Mouse (Mus musculus) cortical plate, adult 2 months (tissue): ENCODE results near the gene Ubr3. TPM values are rescaled to one million over a fixed set of nuclear protein-coding genes. Genes with fewer than 3 reads are reported as not detected.
"Not testable (repeated sequence)": the region's sequence is repeated elsewhere in the genome, so short reads cannot be mapped to it uniquely, and the experiment has no call there.

Experiments
- H3K27ac ChIP-seq: fragments of 200-500 bp; 2 replicates; pipeline ENCODE4 v1.5.1; 2012; ENCODE audit warnings: low read length, control low read depth, inconsistent platforms; ENCODE audit not compliant: insufficient read depth
- H3K4me1 ChIP-seq: fragments of 200-500 bp; 2 replicates; pipeline ENCODE4 v1.6.1; 2011; ENCODE audit warnings: low read length; ENCODE audit not compliant: control insufficient read depth, insufficient read depth
- H3K4me3 ChIP-seq: fragments of 200-500 bp; 2 replicates; pipeline ENCODE4 v1.5.1; 2011; ENCODE audit warnings: mild to moderate bottlenecking, low read length, control low read depth; ENCODE audit not compliant: insufficient read depth
- CTCF ChIP-seq: fragments of 200-500 bp; IDR thresholded peaks from 2 replicates; pipeline ENCODE4 v1.5.1; 2011; ENCODE audit warnings: mild to moderate bottlenecking, control low read depth, low read length; ENCODE audit not compliant: insufficient read depth; ENCODE audit errors: extremely low read depth
- POLR2A ChIP-seq: fragments of 200-500 bp; IDR thresholded peaks from 2 replicates; pipeline ENCODE4 v1.6.1; 2011; ENCODE audit warnings: mild to moderate bottlenecking, low read length, control low read depth; ENCODE audit not compliant: insufficient read depth; ENCODE audit errors: extremely low read depth
- polyA plus RNA-seq: library from polyadenylated mRNA; depleted of rRNA; stranded (reverse); fragments of >200 nt; gene quantifications from 2 replicates; pipeline ENCODE4 v1.2.3, GENCODE M21; 2012

Ubr3 gene
- polyA plus RNA-seq, 1 experiment = 75.8 TPM

- H3K4me3 ChIP-seq = no peak overlapping the region
- peak overlapping the region; percentile 96; the same call in 1 of the 2 replicates for H3K27ac ChIP-seq
- H3K4me1 ChIP-seq = peaks cover 3% of the 10 kb centered on the region
- no peak for TF ChIP-seq POLR2A
- no peak for TF ChIP-seq CTCF
Observed at GRCm38 (mm10) chr2:69941391-69942030, 44.5 kb downstream of the Ubr3 start.

- TF ChIP-seq CTCF (no peak), POLR2A (no peak)
- Histone ChIP-seq H3K4me1 (peaks cover 1% of the 10 kb centered on the region; the same call in 1 of the 2 replicates), H3K4me3 (no peak overlapping the region), H3K27ac (no peak overlapping the region)
Observed at GRCm38 (mm10) chr2:69952849-69953248, 55.8 kb downstream of the Ubr3 start.

- Histone ChIP-seq H3K4me1 (peaks cover 1% of the 10 kb centered on the region; the same call in 1 of the 2 replicates), H3K4me3 (no peak overlapping the region), H3K27ac (no peak overlapping the region)
- TF ChIP-seq POLR2A = no peak
- TF ChIP-seq CTCF = no peak
Observed at GRCm38 (mm10) chr2:69955635-69956034, 58.6 kb downstream of the Ubr3 start.

GRCm38 (mm10) chr2:69957622-69958021, 60.6 kb downstream of the Ubr3 start:
- TF ChIP-seq POLR2A (no peak), CTCF (no peak)
- no peak overlapping the region for H3K4me3 ChIP-seq
- H3K27ac ChIP-seq = no peak overlapping the region
- peaks cover 1% of the 10 kb centered on the region; the same call in 1 of the 2 replicates for H3K4me1 ChIP-seq

GRCm38 (mm10) chr2:69974896-69975295, 77.8 kb downstream of the Ubr3 start:
- Histone ChIP-seq H3K4me1 (0 out of 2 replicates have a peak, but pooled peaks cover 3% of the 10 kb centered on the region), H3K4me3 (no peak overlapping the region), H3K27ac (no peak overlapping the region)
- no peak for TF ChIP-seq CTCF

GRCm38 (mm10) chr2:69989224-69989623, 92.2 kb downstream of the Ubr3 start:
- TF ChIP-seq POLR2A = no peak
- TF ChIP-seq CTCF = no peak
- H3K4me1 ChIP-seq = no peaks in the 10 kb centered on the region; the same call in 1 of the 2 replicates
- no peak overlapping the region for H3K27ac ChIP-seq
- no peak overlapping the region for H3K4me3 ChIP-seq

GRCm38 (mm10) chr2:69990647-69991046, 93.6 kb downstream of the Ubr3 start:
- TF ChIP-seq CTCF (0 out of 2 replicates have a peak, but pooled peaks have one; percentile 5), POLR2A (no peak)
- H3K4me1 ChIP-seq = no peaks in the 10 kb centered on the region; the same call in none of the 2 replicates
- H3K27ac ChIP-seq = no peak overlapping the region
- H3K4me3 ChIP-seq = no peak overlapping the region

GRCm38 (mm10) chr2:69994082-69994736, 97.2 kb downstream of the Ubr3 start:
- not testable (repeated sequence) for H3K4me1 ChIP-seq, H3K27ac ChIP-seq, H3K4me3 ChIP-seq

GRCm38 (mm10) chr2:69994779-69995178, 97.7 kb downstream of the Ubr3 start:
- H3K4me3 ChIP-seq = no peak overlapping the region
- no peak overlapping the region for H3K27ac ChIP-seq
- no peaks in the 10 kb centered on the region; the same call in 1 of the 2 replicates for H3K4me1 ChIP-seq
- TF ChIP-seq POLR2A (no peak), CTCF (no peak)
